Mouse (Mus musculus): ENCODE results near the gene Prkag1.

The Prkag1 gene

GRCm38 (mm10) chr15:98853161-98853937, 22.0 kb upstream of the Prkag1 start:
- DNase-seq (ENCODE audit: low spot score in 2 of 2): no peak

GRCm38 (mm10) chr15:98852733-98853132, 21.4 kb upstream of the Prkag1 start:
- DNase-seq (ENCODE audit: low spot score in 2 of 2): no peak

GRCm38 (mm10) chr15:98852071-98852470, 20.8 kb upstream of the Prkag1 start:
- no peak for DNase-seq (ENCODE audit: low spot score in 2 of 2)

- DNase-seq (ENCODE audit: low spot score in 2 of 2): no peak
These were observed 20.0 kb upstream of the Prkag1 start for GRCm38 (mm10) chr15:98851229-98851818.

GRCm38 (mm10) chr15:98850668-98851067, 19.3 kb upstream of the Prkag1 start:
- DNase-seq (ENCODE audit: low spot score in 2 of 2): no peak

GRCm38 (mm10) chr15:98849956-98850600, 18.8 kb upstream of the Prkag1 start:
- DNase-seq (ENCODE audit: low spot score in 2 of 2): no peak

- no peak for DNase-seq (ENCODE audit: low spot score in 2 of 2)
These were observed 17.8 kb upstream of the Prkag1 start for GRCm38 (mm10) chr15:98849165-98849564.

- DNase-seq (ENCODE audit: low spot score in 2 of 2): no peak
These were observed 14.8 kb upstream of the Prkag1 start for GRCm38 (mm10) chr15:98846140-98846539.

- DNase-seq (ENCODE audit: low spot score in 2 of 2): no peak
These were observed 13.8 kb upstream of the Prkag1 start for GRCm38 (mm10) chr15:98845149-98845548.

GRCm38 (mm10) chr15:98843595-98844223, 12.4 kb upstream of the Prkag1 start:
- no peak for DNase-seq (ENCODE audit: low spot score in 2 of 2)

GRCm38 (mm10) chr15:98839671-98840585, 8.6 kb upstream of the Prkag1 start:
- DNase-seq (ENCODE audit: low spot score in 2 of 2): no peak

GRCm38 (mm10) chr15:98839161-98839560, 7.8 kb upstream of the Prkag1 start:
- DNase-seq (ENCODE audit: low spot score in 2 of 2): no peak

- no peak for DNase-seq (ENCODE audit: low spot score in 2 of 2)
These were observed 6.4 kb upstream of the Prkag1 start for GRCm38 (mm10) chr15:98837743-98838103.

- DNase-seq (ENCODE audit: low spot score in 2 of 2): no peak
These were observed 5.9 kb upstream of the Prkag1 start for GRCm38 (mm10) chr15:98837006-98837742.

- DNase-seq (ENCODE audit: low spot score in 2 of 2): no peak
These were observed 4.0 kb upstream of the Prkag1 start for GRCm38 (mm10) chr15:98835291-98835690.

GRCm38 (mm10) chr15:98834059-98834458, 2.7 kb upstream of the Prkag1 start:
- no peak for DNase-seq (ENCODE audit: low spot score in 2 of 2)

GRCm38 (mm10) chr15:98833281-98833680, 2.0 kb upstream of the Prkag1 start:
- no peak for DNase-seq (ENCODE audit: low spot score in 2 of 2)

GRCm38 (mm10) chr15:98832161-98833058, 1.1 kb upstream of the Prkag1 start:
- no peak for DNase-seq (ENCODE audit: low spot score in 2 of 2)

GRCm38 (mm10) chr15:98831684-98832035, 339 bp upstream of the Prkag1 start:
- no peak for DNase-seq (ENCODE audit: low spot score in 2 of 2)

GRCm38 (mm10) chr15:98827611-98828011, 3.7 kb downstream of the Prkag1 start:
- DNase-seq (ENCODE audit: low spot score in 2 of 2): no peak
